Mouse (Mus musculus) hindbrain, embryonic 11.5 days (tissue): ENCODE results near the gene Xrcc1. TPM values are rescaled to one million over a fixed set of nuclear protein-coding genes. Genes with fewer than 3 reads are reported as not detected.

ENCODE experiments used
- ATAC-seq: fragments of 200-750 bp; cut with Nextera tagmentation; 2 replicates; pipeline ENCODE4 v1.8.0; 2017; ENCODE audit warnings: mild to moderate bottlenecking, moderate TSS enrichment, moderate library complexity; ENCODE audit not compliant: low FRiP score
- DNase-seq: peaks from one replicate; pipeline ENCODE4 v3.0.0-alpha.2; 2015; ENCODE audit warnings: low spot score
- H3K27ac ChIP-seq: fragments of 300-500 bp; sonication (generic); 2 replicates; pipeline ENCODE4 v1.5.1; 2014; ENCODE audit warnings: mild to moderate bottlenecking, low read depth, low read length
- H3K27me3 ChIP-seq: fragments of 300-500 bp; sonication (generic); 2 replicates; pipeline ENCODE4 v1.6.1; 2014; ENCODE audit warnings: mild to moderate bottlenecking, low read length, moderate library complexity, mixed read lengths; ENCODE audit not compliant: control insufficient read depth, insufficient read depth
- H3K36me3 ChIP-seq: fragments of 300-500 bp; sonication (generic); 2 replicates; pipeline ENCODE4 v1.6.1; 2014; ENCODE audit warnings: mild to moderate bottlenecking, low read length, moderate library complexity, mixed read lengths; ENCODE audit not compliant: control insufficient read depth, insufficient read depth
- H3K4me1 ChIP-seq: fragments of 300-500 bp; sonication (generic); replicated peaks from 2 replicates; pipeline ENCODE4 v1.6.1; 2014; ENCODE audit warnings: low read length, mixed read lengths; ENCODE audit not compliant: control insufficient read depth, insufficient read depth
- H3K4me2 ChIP-seq: fragments of 300-500 bp; sonication (generic); replicated peaks from 2 replicates; pipeline ENCODE4 v1.6.1; 2014; ENCODE audit warnings: mild to moderate bottlenecking, low read depth, low read length
- H3K4me3 ChIP-seq: fragments of 300-500 bp; sonication (generic); 2 replicates; pipeline ENCODE4 v1.5.1; 2014; ENCODE audit warnings: low read depth, low read length
- H3K9ac ChIP-seq: fragments of 300-500 bp; sonication (generic); 2 replicates; pipeline ENCODE4 v1.6.1; 2014; ENCODE audit warnings: low read depth, low read length
- H3K9me3 ChIP-seq: fragments of 300-500 bp; sonication (generic); 2 replicates; pipeline ENCODE4 v1.6.1; 2016; ENCODE audit warnings: low read length; ENCODE audit not compliant: control insufficient read depth
- WGBS: fragments of 180-500 bp; shearing (Covaris S2); extraction: QIAGEN DNeasy Blood & Tissue Kit; methylation state at CpG from one replicate; pipeline ENCODE4 v1.1.7; 2014; 5-methylcytosine and 5-hydroxymethylcytosine counted together
- polyA plus RNA-seq: library from polyadenylated mRNA; unstranded; fragments of >200 nt; fragmentation: Nextera tagmentation; extraction: Ambion mirVana; gene quantifications from 2 replicates; pipeline ENCODE4 v1.2.1, GENCODE M21; 2014

Gene Xrcc1
- polyA plus RNA-seq, 1 experiment from 2014 or later, result 78.0 TPM

DNA sequence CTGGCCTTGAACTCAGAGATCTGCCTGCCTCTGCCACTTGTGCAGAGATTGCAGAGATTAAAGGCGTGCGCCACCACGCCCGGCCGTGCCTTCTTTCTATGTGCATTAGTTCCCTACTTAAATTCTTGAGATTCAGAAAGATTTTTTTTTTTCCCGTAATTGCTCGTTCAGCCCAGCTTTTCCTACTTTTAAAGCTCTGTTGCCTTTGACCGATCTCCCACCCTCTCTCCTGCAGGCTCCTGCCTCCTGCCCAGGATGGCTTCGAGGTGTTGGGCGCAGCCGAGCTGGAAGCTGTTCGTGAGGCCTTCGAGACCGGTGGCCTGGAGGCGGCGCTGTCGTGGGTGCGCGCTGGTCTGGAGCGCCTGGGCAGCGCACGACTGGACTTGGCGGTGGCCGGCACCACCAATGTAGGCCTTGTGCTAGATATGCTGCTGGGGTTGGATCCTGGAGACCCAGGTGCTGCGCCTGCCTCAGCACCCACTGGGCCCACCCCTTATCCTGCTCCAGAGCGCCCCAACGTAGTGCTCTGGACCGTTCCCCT, 13.0 kb upstream of the Xrcc1 start:
- no peak overlapping the region for H3K27ac ChIP-seq
- no peaks in the 10 kb centered on the region for H3K9me3 ChIP-seq
- H3K27me3 ChIP-seq, result peaks cover 10% of the 10 kb centered on the region
- peaks cover 6% of the 10 kb centered on the region; the same call in 1 of the 2 replicates for H3K4me1 ChIP-seq
- ATAC-seq, result no peak
- peak; percentile 35 for DNase-seq
- WGBS, result 63% methylated on average over 28 of the region's 28 CpGs
- peak overlapping the region; percentile 5; the same call in 1 of the 2 replicates for H3K4me2 ChIP-seq
- H3K4me3 ChIP-seq, result 0 out of 2 replicates have a peak overlapping the region, but pooled peaks have one; percentile 6
- 0 out of 2 replicates have a peak, but pooled peaks cover 3% of the 10 kb centered on the region for H3K36me3 ChIP-seq
- H3K9ac ChIP-seq, result no peak overlapping the region

DNA sequence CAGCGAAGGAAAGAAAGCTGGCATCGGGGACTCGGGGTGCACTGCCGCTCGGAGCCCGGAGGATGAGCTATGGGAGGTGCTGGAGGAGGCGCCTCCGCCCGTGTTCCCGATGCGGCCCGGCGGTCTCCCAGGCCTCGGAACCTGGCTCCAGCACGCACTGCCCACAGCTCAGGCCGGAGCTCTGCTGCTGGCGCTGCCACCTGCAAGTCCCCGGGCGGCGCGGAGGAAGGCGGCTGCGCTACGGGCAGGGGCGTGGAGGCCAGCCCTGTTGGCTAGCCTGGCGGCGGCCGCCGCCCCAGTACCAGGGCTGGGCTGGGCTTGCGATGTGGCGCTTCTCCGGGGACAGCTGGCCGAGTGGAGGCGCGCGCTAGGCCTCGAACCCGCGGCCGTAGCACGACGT, 12.3 kb upstream of the Xrcc1 start:
- no peak overlapping the region for H3K4me3 ChIP-seq
- H3K4me1 ChIP-seq, result peaks cover 6% of the 10 kb centered on the region; the same call in 1 of the 2 replicates
- no peak overlapping the region for H3K27ac ChIP-seq
- 17% methylated on average over 39 of the region's 42 CpGs for WGBS
- no peak overlapping the region; the same call in 1 of the 2 replicates for H3K4me2 ChIP-seq
- H3K9me3 ChIP-seq, result no peaks in the 10 kb centered on the region
- H3K9ac ChIP-seq, result no peak overlapping the region
- ATAC-seq, result no peak
- peak; percentile 31 for DNase-seq
- 0 out of 2 replicates have a peak, but pooled peaks cover 3% of the 10 kb centered on the region for H3K36me3 ChIP-seq
- peaks cover 10% of the 10 kb centered on the region for H3K27me3 ChIP-seq

DNA sequence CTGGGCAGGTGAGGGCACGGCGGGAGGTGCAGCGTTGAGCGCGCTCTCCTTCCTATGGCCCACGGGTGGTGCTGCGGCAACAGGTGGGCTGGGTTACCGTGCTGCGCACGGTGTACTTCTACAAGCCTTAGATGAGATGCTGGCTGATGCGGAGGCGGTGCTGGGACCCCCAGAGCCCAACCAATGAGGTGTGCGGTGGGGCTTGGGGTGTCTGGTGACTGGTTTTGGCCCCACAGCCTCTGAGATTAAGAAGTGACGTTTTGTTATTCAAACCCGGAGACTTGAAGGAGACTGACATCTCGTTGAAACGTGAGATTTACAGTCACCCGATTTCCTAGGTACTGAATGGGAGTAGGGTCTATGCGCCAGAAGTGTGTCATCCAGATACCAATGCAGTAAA, 11.8 kb upstream of the Xrcc1 start:
- Histone ChIP-seq H3K4me1 (peaks cover 6% of the 10 kb centered on the region; the same call in 1 of the 2 replicates), H3K9me3 (no peaks in the 10 kb centered on the region), H3K4me2 (no peak overlapping the region; the same call in 1 of the 2 replicates), H3K27me3 (peaks cover 10% of the 10 kb centered on the region), H3K36me3 (0 out of 2 replicates have a peak, but pooled peaks cover 3% of the 10 kb centered on the region), H3K27ac (no peak overlapping the region), H3K9ac (no peak overlapping the region), H3K4me3 (no peak overlapping the region)
- WGBS, result 21% methylated on average over 18 of the region's 19 CpGs
- no peak for ATAC-seq
- no peak for DNase-seq

DNA sequence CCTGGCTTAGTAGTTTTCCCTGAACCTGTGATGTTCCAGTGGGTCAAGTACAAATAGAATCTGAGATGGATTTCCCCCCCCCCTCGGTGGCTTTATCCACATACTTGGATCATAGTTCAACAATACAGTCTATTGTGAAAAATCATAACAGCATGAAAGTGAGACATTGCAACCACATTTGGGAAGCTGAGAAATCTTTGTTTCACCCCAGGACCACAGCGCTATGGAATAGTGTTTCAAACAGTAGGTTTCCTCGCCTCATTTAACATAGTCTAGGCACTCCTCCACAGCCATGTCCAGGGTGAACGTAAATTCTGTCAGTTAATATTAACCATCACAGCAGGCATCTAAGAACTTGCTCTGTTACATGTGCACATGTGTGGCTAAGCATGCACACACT, 9.0 kb upstream of the Xrcc1 start:
- 80% methylated on average over 4 of the region's 4 CpGs for whole genome bisulfite sequencing
- H3K27me3 ChIP-seq, result peaks cover 10% of the 10 kb centered on the region
- DNase-seq (no peak), ATAC-seq (no peak)
- 0 out of 2 replicates have a peak, but pooled peaks cover 3% of the 10 kb centered on the region for H3K36me3 ChIP-seq
- no peak overlapping the region for H3K4me2 ChIP-seq
- no peaks in the 10 kb centered on the region for H3K9me3 ChIP-seq
- H3K27ac ChIP-seq, result no peak overlapping the region
- peaks cover 6% of the 10 kb centered on the region; the same call in 1 of the 2 replicates for H3K4me1 ChIP-seq
- H3K4me3 ChIP-seq, result no peak overlapping the region
- no peak overlapping the region for H3K9ac ChIP-seq

DNA sequence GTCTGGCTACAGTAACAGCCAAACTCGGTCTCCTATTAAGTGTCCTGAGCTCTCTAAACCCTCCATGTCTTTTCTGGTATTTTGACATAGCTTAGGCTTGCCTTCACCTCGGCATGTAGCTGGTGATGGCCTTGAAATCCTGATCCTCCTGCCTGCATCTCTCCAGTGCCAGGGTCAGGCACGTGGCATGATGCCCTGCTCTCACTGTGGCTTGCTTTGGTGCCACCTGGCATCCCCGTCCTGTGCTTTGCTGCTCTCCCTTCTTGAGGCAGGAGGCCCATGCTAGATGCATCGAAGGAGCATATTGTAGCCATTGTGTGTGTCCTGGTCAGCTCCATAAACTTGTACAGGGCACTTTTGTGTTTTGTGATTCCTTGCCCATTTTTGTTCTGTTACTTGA, 8.5 kb upstream of the Xrcc1 start:
- Histone ChIP-seq H3K27me3 (peaks cover 10% of the 10 kb centered on the region), H3K4me2 (no peak overlapping the region), H3K4me1 (peaks cover 6% of the 10 kb centered on the region; the same call in 1 of the 2 replicates), H3K36me3 (0 out of 2 replicates have a peak, but pooled peaks cover 3% of the 10 kb centered on the region), H3K27ac (no peak overlapping the region), H3K9ac (no peak overlapping the region), H3K4me3 (no peak overlapping the region), H3K9me3 (no peaks in the 10 kb centered on the region)
- ATAC-seq (no peak), DNase-seq (no peak)
- 88% methylated on average over 5 of the region's 5 CpGs for WGBS

DNA sequence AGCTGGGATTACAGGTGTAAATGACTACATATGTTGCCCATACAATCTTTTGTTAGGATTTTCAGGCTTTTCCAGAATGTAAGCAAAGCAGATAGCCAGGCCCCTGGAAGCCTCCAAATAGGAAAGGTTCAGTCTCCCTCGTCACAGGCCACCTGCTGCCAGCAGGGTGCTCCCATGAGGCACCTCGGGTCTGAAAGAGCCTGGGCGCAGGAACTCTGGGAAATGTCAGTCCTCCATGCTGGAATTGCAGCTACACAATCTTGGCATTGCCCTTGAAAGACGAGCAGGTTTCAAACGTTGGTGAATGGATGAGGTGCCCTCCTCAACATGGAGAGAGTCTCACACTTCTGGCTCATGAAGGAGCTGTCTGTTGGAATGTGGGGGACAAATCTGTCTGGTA, 7.9 kb upstream of the Xrcc1 start:
- ATAC-seq, result no peak
- H3K27me3 ChIP-seq, result peaks cover 8% of the 10 kb centered on the region
- no peak overlapping the region for H3K27ac ChIP-seq
- H3K4me1 ChIP-seq, result peaks cover 6% of the 10 kb centered on the region; the same call in 1 of the 2 replicates
- DNase-seq, result no peak
- H3K4me2 ChIP-seq, result no peak overlapping the region
- H3K9me3 ChIP-seq, result no peaks in the 10 kb centered on the region
- H3K36me3 ChIP-seq, result 0 out of 2 replicates have a peak, but pooled peaks cover 3% of the 10 kb centered on the region
- no peak overlapping the region for H3K4me3 ChIP-seq
- WGBS, result 55% methylated on average over 5 of the region's 5 CpGs
- H3K9ac ChIP-seq, result no peak overlapping the region

DNA sequence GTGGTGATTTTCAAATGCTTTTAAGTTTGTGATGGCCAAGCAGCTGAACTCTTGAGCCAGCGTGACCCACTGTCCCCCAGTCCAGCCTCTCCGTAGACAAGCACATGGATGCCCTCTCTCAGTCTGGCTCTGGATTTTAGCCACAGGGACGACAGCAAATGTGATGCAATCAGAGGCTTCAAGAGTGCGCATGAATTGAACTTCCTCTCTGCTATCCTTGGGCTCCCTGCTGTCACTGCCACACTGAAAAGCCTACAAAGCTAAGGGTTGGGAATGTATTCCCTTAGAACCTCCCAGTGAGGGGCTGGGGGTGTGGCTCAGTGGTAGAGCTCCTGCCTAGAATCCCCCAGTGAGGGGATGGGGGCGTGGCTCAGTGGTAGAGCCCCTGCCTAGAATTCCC, 7.4 kb upstream of the Xrcc1 start:
- WGBS, result 81% methylated on average over 5 of the region's 5 CpGs

DNA sequence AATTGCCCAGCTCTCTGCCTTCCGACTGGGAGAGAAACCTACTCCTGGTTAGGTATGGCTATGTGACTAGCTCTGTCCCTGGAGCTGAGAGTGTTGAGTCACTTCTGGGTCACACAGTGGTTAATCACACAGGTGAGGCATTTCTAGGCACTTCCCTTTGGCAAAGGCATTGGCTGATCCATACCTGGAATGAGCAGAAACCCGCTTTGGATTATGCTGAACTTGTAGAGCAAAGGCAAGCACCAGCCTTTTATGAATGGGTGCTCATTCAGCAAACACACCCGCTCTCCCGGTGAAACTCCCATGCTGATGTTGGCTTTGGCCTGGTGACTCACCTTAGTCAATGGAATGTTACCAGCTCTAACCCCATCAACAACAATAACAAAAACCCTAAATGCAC, 6.4 kb upstream of the Xrcc1 start:
- ATAC-seq, result no peak
- no peak overlapping the region for H3K4me2 ChIP-seq
- no peaks in the 10 kb centered on the region for H3K27me3 ChIP-seq
- no peak for DNase-seq
- H3K4me1 ChIP-seq, result no peaks in the 10 kb centered on the region
- no peak overlapping the region for H3K9ac ChIP-seq
- WGBS, result 91% methylated on average over 4 of the region's 4 CpGs
- H3K4me3 ChIP-seq, result no peak overlapping the region
- no peaks in the 10 kb centered on the region for H3K36me3 ChIP-seq
- H3K9me3 ChIP-seq, result no peaks in the 10 kb centered on the region
- H3K27ac ChIP-seq, result no peak overlapping the region

More for the DNA sequence above, 7.4 kb upstream of the Xrcc1 start:
- Histone ChIP-seq H3K4me2 (no peak overlapping the region), H3K27me3 (peaks cover 4% of the 10 kb centered on the region; the same call in 1 of the 2 replicates), H3K27ac (no peak overlapping the region), H3K4me1 (peaks cover 4% of the 10 kb centered on the region; the same call in 1 of the 2 replicates), H3K9me3 (no peaks in the 10 kb centered on the region), H3K9ac (no peak overlapping the region), H3K36me3 (0 out of 2 replicates have a peak, but pooled peaks cover 3% of the 10 kb centered on the region), H3K4me3 (no peak overlapping the region)
- ATAC-seq (no peak), DNase-seq (no peak)

DNA sequence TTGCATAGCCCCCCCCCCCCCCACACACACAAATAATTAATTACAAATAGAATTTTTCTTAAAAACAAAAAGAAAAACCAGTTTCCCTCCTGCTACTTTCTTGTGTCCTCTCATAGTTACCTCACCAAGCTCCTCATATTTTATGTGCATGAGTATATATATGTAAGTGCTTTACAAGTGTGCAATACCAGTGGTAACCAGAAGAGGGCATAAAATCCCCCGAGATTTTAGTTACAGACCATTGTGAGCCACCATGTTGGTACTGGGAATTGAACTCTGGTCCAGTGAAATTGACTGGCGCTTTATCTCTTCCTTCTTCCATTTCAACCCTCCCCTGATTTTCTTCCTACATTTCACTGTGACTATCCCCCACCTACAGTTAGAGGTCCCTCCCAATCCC, 1.6 kb upstream of the Xrcc1 start:
- Histone ChIP-seq H3K4me3 (no peak overlapping the region), H3K4me1 (peaks cover 9% of the 10 kb centered on the region), H3K9ac (no peak overlapping the region), H3K9me3 (no peaks in the 10 kb centered on the region), H3K36me3 (no peaks in the 10 kb centered on the region), H3K27ac (no peak overlapping the region), H3K4me2 (no peak overlapping the region), H3K27me3 (no peaks in the 10 kb centered on the region)
- 78% methylated on average over 2 of the region's 2 CpGs for WGBS
- DNase-seq, result peak; percentile 20
- ATAC-seq, result no peak
